Mouse (Mus musculus) fat pad, adult 2 months (tissue): ENCODE measurements around the gene Ap5z1.

ENCODE experiments used
- DNase-seq: peaks from one replicate; pipeline ENCODE4 v3.0.0-alpha.2; 2011; ENCODE audit warnings: low read depth, low spot score; ENCODE audit errors: extremely low read depth

The Ap5z1 gene

GRCm38 (mm10) chr5:142512112-142512511 lies 48.4 kb downstream of the Ap5z1 start:
- DNase-seq = no peak

- DNase-seq = no peak
Measured at GRCm38 (mm10) chr5:142518973-142519372, 55.2 kb downstream of the Ap5z1 start.

- no peak for DNase-seq
Measured at GRCm38 (mm10) chr5:142520360-142520759, 56.6 kb downstream of the Ap5z1 start.

GRCm38 (mm10) chr5:142521195-142521866 lies 57.6 kb downstream of the Ap5z1 start:
- DNase-seq = no peak

GRCm38 (mm10) chr5:142524711-142525464 lies 61.1 kb downstream of the Ap5z1 start:
- DNase-seq = no peak
